Mouse (Mus musculus) spleen, embryonic (tissue): ENCODE results near the gene Dusp28.

Experiments
- CTCF ChIA-PET: fragments of 350-600 bp; sonication (Branson Sonifier 250); formaldehyde crosslinking; loops from one replicate; lab custom pipeline; 2022; lab: Charles Lee

Gene Dusp28

DNA sequence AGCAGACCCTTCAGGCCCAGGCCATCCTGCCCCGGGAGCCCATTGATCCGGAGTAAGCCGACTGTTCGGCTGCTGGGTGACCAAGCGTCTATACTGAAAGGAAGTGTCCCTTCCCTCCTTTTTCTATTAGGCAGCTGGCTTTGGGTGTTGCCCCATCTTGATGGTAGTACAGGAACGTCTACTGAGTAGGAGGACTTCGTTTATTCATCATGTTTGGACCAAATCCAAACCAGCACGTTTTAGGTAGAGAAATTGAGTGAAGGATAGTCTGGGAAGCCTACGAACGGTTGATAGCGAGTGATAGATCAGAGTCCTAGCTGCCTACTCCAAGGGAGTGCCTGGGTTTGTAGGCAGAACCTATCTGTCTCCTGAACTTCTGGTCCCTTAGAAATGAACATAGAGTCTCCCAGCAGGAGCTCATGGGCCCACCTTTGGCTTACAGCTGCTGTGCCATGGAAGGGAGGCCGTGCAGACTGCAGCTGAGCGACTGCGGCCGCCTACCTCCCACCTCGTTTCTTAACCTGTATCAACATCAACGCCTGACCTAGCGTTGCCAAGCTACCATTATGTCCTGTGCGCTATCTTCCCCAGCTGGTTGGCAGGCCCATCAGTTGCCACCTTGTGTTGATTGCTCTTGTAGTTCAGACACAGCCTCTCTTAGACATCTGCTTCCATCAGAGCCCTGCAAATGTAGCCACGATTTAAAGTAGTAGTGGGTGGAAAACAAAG, 1.0 kb downstream of the Dusp28 start:
- CTCF ChIA-PET = interaction anchor here (0.5 to 1.9 kb wide), 4 partner anchors 13 to 529 kb away, joined by 3 to 6 read pairs (median 3); partner anchors contain the start of gene Capn10

DNA sequence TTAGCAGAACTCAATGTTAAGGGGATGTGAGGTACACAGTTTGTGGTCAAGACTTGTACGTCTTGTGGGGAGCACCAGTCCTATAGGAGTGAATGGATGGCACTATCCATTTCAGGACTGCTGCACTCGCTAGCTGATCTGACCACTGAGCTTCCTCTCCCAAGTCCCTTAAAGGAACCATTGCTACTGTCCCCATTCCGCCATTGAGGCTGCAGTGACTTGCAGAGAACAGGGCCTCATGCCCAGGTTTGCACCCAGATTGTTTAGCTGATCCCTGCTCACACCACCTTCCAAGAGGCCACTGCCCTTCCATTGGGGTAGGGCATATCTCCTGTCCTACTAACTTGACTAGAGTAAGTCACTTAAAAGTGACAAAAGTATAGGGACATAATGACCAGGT, 1.9 kb downstream of the Dusp28 start:
- CTCF ChIA-PET = interaction anchor here (1.9 kb wide), 1 partner anchor 26 kb away, joined by 6 read pairs; the partner anchor contains the start of gene Capn10

DNA sequence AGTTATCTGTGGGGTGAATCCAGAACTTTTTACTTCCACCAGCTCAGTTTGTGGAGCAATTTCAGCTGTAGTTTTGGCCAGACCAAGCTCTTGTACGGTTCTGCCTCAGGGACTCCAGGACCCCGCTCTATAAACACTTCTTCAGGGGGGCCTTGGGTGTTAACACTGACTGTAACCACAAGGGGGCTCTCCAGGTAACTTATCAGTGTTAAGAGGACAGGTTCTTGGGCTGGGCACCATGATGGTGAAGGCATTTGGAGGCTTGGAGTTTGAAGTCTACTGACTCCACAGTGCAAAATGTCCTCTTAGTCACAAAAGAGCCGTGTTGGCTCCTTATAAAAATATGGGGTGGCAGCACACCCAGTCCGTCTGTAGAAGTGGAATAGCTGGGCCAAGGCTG, 2.3 kb downstream of the Dusp28 start:
- CTCF ChIA-PET = interaction anchor here (1.2 kb wide), 1 partner anchor 1660 kb away, joined by 4 read pairs; no protein-coding TSS in a partner anchor

DNA sequence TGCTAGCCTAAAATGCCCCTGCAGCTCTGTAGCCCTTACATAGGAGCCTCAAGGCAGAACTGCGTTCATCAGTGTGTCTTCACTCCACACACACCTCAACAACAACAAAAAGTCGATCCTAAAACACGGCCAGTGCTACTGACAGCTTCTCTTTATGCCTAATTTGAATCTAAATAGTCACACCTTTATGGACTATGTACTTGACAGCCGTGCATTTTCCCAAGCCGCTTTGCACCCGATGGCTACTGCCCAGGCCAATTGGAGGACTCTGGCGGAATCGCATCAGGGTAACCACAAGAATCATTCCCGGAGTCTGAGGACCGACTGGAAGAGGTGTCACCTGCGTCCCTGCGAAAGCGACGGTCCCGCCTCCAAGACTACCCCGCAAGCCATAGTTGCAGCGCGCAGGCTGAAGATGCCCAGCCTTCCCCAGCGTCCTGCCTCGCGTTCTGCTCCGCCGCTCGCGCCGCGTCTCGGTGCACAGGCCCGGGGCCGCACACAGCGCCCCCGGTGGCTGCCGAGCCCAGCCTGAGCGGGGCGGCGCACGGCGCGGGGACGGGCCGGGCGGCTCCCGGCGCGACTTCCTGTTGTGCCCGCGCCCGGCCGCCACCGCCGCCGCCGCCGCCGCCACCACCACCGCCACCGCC, 3.6 kb downstream of the Dusp28 start, which contains the start of gene Rnpepl1:
Gene Rnpepl1, plus strand, starts transcription at position 545 of the 647 bp plus-strand sequence.
- CTCF ChIA-PET = interaction anchor here (1.2 kb wide), 1 partner anchor 1661 kb away, joined by 4 read pairs; no protein-coding TSS in a partner anchor

DNA sequence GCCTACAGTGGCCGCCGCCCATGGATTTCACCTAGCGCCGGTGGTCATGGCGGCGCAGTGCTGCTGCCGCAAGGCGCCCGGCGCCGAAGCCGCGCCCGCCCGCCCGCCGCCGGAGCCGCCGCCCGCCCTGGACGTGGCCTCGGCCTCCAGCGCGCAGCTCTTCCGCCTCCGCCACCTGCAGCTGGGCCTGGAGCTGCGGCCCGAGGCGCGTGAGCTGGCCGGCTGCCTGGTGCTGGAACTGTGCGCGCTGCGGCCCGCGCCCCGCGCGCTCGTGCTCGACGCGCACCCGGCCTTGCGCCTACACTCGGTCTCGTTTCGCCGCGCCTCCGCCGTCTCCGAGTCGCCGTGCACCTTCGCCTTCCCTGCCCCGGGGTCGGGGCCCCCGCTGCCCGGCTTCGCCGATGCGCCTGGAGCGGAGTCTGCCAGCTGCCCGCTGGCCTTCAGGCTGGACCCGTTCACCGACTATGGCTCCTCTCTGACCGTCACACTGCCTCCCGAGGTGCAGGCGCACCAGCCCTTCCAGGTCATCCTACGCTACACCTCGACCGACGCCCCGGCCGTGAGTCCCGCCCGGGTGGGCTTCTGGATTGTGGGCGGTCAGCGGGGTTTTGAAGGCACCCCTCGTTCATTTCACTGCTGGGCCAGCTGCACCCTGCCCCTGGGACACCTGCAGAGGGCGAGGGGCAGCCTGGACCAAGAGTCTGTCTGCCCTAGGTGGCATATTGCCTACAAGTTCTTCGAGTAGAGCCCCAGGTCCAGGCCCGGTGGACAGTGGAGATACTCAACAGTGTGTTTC, 4.3 kb downstream of the Dusp28 start:
- CTCF ChIA-PET = no interaction called here

DNA sequence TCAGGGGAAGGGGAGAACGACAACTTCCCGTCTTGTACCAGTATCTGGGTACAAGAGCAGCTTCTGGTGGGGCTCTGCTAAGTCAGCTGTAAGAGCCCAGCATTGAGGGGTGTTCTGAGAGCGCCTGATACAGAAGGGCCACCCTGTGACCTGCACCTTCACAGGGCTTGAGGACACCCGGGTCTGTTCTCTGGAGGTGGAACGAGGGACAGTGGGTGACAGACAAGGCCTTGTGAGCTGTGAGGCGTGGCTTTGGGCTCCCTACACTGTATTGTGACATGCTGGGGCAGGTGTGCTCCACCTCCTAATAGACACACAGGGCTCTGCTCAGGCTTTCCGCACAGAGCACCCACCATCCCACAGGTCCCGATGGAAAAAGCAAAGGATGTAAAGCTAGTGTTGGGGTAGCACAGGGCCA, 4.9 kb downstream of the Dusp28 start:
- CTCF ChIA-PET = no interaction called here

DNA sequence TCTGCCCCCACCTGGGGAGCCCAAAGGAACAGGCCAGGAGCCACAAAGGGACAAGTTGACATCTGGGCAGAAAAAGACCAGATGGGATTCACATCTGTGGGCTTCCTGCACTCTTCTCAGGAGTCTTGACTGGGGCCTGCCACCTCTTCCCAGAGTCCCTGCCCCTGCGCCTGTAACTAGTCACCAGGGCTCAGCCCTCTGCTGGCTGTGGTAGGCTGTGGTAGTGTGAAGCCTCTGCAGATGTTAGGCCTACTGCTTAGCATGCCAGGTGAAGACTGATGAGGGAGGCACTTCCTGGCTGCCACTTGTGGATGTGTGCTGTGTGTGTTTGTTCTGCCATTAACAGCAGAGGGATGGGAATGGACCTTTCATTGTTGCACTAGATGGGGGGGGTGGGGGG, 5.5 kb downstream of the Dusp28 start:
- CTCF ChIA-PET = no interaction called here

DNA sequence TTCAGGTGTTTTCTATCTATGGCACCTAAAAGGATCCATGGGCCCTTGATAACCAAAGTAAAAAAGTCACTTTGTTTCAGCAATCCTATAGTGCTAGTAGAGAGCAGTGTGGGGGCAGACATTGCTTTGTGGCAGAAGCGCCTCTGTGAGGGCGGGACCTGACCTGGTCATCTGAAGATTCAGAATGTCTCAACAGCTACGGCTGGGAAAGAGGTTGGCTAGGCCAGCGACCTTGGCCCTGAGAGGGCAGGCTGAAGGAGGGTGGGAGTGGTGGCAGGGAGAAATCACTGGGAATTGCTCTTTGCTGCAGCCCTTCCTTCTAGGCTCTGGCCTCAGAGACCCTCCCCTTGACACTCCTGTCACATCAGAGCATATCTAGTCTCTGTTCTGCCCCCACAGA, 7.5 kb downstream of the Dusp28 start:
- CTCF ChIA-PET = no interaction called here

DNA sequence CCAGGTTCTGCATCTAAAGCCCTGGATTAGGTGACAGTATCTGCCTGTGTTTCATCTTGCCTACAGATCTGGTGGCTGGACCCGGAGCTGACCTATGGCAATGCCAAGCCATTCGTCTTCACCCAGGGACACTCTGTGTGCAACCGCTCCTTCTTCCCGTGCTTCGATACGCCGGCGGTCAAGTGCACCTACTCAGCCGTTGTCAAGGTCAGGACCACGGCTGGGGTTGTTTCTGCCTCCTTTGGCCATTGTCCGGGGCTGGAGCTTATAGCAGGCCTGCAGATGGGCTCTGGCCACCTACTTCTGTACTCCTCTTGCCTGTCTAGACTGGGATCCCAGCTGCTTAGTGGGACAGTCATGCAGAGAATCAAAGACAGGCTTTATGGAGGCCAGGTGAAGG, 8.2 kb downstream of the Dusp28 start:
- CTCF ChIA-PET = no interaction called here

DNA sequence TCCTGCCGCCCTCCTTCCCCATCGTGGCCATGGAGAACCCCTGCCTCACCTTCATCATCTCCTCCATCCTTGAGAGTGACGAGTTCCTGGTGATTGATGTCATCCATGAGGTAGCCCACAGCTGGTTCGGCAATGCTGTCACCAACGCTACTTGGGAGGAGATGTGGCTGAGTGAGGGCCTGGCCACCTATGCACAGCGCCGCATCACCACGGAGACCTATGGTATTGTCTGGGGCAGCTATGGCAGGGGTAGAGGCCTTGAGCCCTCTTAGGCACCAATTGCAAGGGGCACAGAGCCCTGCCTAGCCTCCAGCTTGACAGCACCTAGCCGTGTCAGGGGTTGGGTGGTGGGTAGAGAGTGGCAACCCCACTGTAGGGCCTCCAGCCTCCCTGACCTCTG, 9.9 kb downstream of the Dusp28 start:
- CTCF ChIA-PET = no interaction called here

DNA sequence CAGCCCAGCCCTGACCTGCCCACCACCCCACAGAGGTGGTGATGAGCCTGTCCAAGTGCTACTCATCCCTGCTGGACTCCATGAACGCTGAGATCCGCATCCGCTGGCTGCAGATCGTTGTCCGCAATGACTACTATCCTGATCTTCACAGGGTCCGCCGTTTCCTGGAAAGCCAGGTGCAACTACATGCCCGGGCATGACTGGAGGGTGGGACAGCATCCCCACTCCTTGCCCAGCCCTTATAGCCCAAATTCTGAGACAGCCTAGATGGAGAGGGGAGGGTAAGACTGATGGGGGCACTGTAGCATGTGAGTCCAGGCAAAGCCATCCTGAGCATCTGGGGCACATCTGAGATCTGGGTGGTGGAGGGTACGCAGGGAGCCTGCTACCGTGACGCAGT, 12.4 kb downstream of the Dusp28 start:
- CTCF ChIA-PET = no interaction called here

DNA sequence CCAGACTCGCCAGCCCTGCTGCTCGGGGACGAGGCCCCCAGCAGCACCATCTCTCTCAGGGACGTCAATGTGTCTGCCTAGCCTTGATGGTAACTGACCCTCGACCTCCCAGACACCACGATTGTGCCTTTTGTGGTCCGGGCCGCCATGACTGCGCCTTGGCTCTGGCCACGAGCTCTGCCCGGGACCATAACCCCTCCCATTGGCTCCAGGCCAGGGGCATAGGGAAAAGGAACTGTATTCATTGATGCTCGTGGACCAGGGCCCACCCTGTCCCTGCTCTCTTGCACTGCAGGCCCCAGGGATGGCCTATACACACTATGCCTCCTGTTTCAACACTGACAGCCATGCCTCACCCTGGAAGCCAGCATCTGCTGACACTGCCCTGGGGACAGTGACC, 13.0 kb downstream of the Dusp28 start:
- CTCF ChIA-PET = no interaction called here

DNA sequence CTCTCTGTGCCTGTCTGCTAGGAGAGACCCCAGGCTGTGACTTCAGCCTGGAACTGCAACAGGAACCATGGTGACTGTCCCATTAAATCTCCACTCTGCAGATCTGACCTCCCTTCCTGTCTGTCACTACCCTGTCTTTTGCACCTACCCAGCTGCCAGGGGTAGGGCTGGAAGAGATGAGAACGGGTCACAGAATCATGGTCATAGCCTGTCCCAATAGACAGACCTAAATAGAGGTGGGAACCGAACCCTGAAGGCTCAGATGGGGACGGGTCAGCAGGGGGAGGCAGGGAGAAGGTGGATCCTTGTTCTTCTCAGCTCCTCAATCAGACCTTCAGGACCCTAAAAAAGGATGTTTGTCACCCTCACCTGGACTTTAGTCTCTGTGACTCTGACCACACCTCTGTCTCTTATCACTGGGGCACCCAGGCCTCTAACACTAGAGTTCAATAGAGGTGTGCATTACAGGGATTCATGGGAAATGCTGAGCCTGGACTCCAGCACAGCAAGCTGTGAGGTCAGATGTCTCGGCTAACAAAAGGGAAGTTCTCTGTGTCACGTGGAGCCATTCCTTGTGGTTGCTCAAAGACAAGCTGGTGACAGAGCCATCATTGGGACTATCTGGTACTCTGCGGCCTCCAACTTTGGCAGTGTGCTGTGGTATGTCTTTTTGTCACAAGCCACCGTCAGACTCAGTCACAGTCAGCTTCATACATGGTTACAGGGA, 13.9 kb downstream of the Dusp28 start:
- CTCF ChIA-PET = no interaction called here

DNA sequence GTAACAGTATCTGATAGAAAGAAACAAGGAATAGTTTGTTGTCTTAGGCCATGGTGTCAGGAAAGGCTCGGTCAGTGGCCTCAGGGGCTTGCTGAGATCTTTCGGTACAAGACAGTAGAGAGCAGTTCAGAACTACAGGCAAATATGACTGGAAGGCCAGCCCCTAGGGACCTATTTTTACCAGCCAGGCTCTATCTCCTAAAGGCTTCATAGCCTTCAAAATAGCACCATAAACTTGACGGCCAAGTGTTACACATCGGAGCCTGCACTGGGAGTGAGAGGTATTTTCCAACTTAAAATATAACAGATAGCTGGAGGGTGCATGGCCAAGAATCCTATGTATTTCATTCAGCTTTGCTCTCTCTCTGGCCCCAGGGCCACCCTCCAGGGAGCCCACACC, 14.7 kb downstream of the Dusp28 start:
- CTCF ChIA-PET = no interaction called here

DNA sequence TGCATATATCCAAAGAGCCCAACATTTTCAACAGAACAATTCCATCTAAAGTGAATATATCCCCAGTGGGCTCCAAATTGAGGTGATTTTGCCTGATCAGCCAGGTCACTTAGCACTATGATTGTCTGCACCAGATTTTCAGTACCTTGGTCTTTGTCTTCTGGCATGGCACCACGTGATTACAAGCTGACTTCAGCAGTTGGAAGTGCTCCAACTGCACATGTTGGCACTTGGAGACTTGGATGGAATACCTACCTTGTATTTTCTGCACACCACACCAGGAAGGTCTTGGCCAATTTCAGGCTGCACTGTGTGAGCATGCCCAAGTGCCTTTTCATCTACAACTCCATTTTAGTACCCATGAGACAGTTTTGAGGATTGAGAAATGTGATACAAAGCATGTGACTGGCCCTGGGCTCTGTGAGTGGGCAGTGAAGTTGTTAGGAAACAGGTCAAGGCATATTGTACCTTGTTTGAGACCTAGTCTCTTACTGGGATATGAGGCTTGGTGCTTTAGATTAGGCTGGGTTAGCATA, 23.5 kb downstream of the Dusp28 start:
- CTCF ChIA-PET = no interaction called here

DNA sequence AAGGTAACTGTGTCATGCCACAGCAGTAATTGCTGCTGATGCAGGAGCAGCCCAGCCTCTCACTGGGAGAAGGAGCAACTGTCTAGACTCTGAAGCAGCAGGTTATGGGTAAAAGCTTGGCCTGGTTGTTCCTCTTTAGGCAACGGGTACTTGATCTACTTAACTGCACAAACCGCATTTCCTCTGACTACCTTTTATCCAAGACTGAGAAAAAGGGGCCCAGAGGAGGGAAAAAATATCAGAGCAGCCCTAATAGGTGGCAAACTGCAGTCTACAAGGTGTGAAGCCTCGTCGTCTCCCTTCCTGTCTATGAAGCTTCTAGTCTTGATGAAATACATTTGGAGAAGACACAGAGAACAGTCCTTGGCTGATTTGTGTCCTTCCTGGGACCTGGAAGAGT, 26.8 kb downstream of the Dusp28 start:
- CTCF ChIA-PET = interaction anchor here (2.3 kb wide), 1 partner anchor 26 kb away, joined by 6 read pairs; no protein-coding TSS in a partner anchor

DNA sequence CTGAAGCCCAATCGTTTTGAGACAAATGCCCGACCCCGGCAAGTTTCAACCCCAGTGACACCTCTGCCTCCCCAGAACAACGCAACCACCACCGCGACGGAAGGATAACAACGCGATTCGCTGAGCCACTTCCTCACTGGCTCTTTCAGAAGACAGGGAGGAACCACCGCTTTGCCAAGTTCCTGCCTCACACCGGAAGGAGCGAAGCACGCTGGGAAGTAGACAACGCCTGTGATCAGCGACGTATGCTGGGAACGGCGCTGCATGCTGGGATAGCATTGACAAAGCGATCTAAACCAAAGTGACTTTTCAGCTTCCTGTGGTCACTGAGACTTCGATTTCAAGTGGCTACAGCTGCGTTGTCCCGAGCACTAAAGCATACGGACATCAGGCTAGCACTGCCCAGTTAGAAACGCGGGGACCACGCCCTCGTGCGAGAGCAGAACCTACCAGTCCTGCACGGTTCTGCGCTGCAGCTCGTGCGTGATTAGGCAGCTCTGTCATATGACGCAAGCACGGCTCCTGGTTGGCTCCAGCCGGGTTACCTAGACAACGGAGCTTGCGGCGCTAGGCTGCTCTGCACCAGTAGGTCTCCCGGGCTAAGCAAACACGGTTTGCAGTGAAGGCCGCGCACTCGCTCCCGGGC, 27.5 kb downstream of the Dusp28 start, which contains the start of gene Capn10:
Gene Capn10, plus strand, starts transcription at position 195 of the 646 bp plus-strand sequence.
- CTCF ChIA-PET = interaction anchor here (2.3 kb wide), 1 partner anchor 26 kb away, joined by 6 read pairs; no protein-coding TSS in a partner anchor

DNA sequence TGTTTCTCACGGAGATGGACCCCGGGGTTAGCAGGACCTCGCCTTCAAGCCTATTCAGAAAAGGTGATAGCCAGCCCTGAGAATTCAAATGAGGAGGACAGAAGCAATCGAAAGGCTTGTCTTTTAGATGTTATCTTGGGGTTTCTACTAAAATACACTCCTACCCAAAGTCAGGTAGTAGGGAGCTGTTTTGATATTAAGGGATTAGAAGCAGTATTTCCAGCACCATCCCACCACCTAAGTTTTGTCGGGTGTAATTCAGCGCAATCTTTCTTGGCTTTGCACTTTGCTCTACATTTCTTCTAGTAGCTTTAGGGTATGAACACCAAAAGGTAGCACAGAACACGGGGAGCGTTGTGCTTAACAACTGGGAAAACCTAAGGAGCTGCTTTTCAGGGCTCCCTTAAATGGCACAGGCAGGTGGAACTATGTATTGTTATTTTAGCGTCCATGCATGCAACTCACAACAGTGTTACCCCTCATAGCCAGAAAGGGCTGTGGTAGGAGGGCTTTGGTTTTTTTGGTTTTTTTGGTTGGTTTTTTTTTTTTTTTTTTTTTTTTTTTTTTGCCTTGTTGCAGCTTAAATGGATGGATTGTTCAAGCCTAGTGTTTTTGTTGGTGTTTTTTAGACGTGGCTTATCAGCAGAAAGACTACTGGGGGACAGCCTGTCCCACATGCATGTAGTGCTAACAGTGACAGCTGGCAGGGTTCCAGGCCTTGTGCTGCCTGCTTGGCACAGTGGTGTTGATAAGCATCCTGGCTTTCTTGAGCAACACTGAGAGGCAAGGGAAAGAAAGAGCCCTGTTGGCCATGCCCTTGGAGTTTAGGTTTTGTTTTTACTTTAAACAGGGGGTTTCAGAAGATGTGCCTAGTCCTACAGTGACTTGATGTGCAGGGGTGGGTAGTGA, 28.5 kb downstream of the Dusp28 start:
- CTCF ChIA-PET = interaction anchor here (0.6 to 2.3 kb wide), 2 partner anchors 27 to 79 kb away, joined by 4 to 6 read pairs; no protein-coding TSS in a partner anchor

DNA sequence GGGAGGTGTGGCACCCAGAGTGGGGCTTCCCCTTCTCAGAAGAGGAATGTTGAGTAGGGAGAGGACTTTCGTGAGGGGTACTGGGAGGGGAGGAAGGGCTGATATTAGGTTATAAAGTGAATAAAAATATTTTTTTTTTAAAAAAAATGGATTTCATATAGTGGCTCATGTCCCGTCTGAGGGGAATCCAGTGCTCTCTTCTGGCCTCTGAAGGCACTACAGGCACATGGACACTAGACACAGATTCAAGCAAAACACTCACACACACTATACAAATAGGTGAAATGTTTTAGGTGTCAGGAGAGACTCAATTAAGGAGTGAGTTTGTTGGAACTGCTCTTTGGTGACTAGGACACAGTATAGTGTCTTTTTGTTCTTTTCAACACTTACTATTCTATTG, 29.2 kb downstream of the Dusp28 start:
- CTCF ChIA-PET = interaction anchor here (0.6 kb wide), 1 partner anchor 78 kb away, joined by 4 read pairs; no protein-coding TSS in a partner anchor
